Mouse (Mus musculus) erythroid progenitor cell, adult 5-6 weeks (primary cell): Measurements from ENCODE around the gene Dusp3. TPM values are rescaled to one million over a fixed set of nuclear protein-coding genes. Genes with fewer than 3 reads are reported as not detected.

Source experiments
- ATAC-seq: replicated peaks from 2 replicates; pipeline ENCODE4 v1.8.0; 2016; ENCODE audit warnings: moderate number of reproducible peaks, mild to moderate bottlenecking, moderate TSS enrichment, inconsistent platforms; ENCODE audit not compliant: poor library complexity, low FRiP score, severe bottlenecking
- total RNA-seq, 2 experiments: library from RNA; stranded (forward) in 1 of 2; stranded (reverse) in 1 of 2; fragments of 150-400 nt in 1 of 2; fragments of 186-747, 209-891 nt in 1 of 2; gene quantifications; 2 replicates each; pipeline versions ENCODE4 v1.2.3 to v1.2.4; 2015 to 2017; ENCODE audit warnings: low replicate concordance in 2 of 2

Dusp3 gene
- total RNA-seq (2015; ENCODE audit: low replicate concordance) (0.42 and 3.2 TPM in 2 replicates), total RNA-seq (2017; ENCODE audit: low replicate concordance) (1.6 and 2.7 TPM in 2 replicates)

GRCm38 (mm10) chr11:101986913-101987312, at the start of gene Dusp3:
Gene Dusp3 (minus strand): TSS chr11:101987013.
- no peak for ATAC-seq

DNA sequence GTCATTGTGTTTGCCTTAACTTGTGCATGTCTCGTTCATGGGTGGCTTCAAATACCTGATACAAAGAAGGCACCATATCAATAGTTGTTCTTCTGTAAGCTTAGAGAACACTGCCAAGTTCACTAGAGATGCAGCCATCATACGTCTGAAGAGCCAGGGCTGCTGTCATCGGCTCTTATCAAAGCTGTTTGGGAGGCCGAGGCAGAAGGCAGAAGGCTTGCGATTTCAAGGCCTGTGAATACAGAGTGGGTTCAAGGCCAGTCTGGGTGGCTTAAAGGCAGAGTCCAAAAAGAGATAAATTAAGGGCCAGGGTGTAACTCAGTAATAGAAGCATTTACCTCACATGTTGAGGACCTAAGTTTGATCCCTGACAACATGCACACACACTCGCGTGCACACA, 49.5 kb upstream of the Dusp3 start:
- no peak for ATAC-seq

DNA sequence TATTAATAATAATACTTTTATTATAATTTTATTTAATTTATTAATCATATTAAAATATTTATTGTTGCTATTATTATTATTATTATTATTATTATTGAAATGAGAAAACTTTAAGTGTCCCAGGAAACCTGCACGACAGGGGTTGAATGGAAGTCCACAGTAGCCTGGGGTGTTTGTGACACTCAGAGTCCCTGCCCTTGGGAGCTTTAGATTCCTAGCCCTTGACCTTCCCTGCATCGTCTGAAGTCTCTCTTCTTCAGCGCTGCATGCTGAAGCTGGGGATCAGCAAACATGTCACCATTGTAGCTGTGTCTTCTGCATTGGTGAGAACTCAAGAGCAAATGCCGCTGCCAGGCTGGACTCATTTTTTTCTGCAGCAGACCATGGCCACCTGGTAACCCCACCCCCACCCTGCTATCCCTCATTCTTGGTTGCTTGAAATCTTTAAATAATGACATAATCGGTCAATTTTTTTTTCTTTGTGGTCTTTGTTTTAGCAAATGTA, 48.7 kb upstream of the Dusp3 start:
- no peak for ATAC-seq

GRCm38 (mm10) chr11:102034887-102035286, 48.1 kb upstream of the Dusp3 start:
- ATAC-seq: no peak

DNA sequence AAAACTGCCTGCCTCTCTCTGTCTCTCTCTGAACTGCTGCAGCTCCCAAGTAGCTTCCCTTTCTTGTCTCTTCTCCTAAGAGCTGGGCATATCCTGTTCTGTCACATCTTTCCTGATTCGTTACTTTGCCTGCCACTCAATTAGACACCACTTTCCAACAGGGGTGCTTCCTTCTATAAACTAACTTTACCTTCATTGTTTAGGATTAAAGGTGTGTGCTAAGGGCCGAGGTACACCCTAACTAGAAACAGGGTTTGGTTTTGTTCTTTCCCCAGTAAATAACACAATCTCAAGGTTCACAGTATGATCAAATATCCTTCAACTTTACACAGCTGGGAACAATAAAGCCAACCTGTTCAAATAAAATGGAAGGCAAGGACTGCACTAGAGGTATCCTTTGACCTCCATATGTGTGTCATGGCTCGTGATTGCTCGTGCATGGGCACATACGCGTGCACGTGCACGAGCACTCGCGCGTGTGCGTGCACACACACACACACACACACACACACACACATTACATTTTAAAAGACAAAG, 46.3 kb upstream of the Dusp3 start:
- ATAC-seq: no peak

GRCm38 (mm10) chr11:102031149-102031548, 44.3 kb upstream of the Dusp3 start:
- no peak for ATAC-seq

DNA sequence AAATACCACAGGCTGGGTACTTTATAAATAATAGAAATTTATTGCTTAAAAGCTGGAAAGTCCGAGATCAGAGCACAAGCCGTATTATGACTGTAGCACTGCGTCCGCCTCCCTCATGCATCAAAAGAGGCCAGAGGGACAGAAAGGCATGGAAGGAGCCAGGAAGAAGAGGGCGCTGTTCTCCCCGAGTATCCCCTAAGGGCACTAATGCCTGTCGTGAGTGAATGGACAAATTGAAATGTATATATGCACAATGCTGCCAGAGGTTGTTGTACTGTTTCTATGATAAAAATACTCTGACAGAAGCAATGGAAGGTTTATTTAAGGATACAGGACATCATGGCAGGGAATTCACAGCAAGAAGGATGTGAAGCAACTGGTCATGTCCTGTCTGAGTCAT, 43.2 kb upstream of the Dusp3 start:
- no peak for ATAC-seq

- no peak for ATAC-seq
Measured at GRCm38 (mm10) chr11:102029304-102029703, 42.5 kb upstream of the Dusp3 start.

DNA sequence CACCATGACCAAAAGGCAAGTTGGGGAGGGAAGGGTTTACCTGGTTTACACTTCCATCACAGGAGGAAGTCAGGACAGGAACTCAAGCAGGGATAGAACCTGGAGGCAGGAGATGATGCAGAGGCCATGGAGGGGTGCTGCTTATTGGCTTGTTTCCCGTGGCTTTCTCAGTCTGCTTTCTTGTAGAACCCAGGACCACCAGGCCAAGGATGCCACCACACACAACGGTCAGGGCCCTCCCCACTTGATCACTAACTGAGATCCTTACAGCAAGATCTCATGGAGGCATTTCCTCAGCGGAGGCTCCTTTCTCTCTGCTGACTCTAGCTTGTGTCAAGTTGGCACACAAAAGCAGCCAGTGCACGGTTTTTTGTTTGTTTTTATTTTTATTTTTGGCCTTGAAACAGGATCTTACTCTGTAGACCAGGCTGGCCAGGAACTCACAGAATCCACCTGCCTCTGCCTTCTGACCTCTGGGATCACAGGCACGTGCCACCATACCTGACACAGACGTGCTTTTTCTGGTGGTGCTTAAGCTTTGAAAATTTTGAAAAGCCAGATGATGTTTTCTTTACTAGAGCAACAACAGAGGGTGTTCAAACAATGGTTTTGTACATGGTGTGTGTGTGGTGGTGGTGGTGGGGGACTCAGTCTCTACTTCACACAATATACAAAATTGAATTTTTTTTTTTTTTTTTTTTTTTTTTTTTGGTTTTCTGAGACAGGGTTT, 41.4 kb upstream of the Dusp3 start, which contains the start of gene Mpp3:
Gene Mpp3, minus strand, starts transcription at position 375 of the 730 bp plus-strand sequence.
- no peak for ATAC-seq

DNA sequence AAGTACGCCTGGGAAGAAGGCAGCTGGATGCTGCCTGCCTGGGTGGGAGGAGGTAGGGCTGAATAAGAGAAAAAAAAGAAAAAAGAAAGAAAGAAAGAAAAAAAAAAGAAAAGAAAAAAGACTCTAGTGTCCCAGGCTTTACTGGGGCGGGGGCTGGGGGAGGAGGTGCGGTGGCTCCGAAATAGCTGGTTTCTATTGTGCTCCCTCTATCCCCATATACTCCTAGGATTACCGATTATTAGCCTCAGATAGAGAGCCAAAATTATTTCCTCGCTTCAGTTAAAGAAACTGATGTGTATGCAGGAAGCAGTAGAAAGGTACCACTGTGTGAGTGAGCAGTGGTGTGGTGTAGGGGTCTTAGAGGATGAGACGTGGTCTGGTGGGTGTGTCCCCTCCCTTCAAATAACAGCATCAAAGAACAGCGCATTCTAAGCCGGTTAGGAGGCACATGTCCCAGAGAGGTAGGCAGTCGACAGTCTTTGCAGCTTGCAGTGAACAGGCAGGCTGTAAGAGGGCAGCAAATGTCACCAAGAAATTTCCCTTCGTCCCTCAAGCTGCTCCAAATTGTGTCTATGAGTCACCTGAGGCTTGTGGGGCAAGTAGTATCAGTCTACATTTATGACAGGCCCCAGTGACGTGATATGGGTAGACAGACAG, 40.7 kb upstream of the Dusp3 start:
- ATAC-seq: no peak

- no peak for ATAC-seq
Measured at GRCm38 (mm10) chr11:102026694-102027360, 40.0 kb upstream of the Dusp3 start.

- no peak for ATAC-seq
Measured at GRCm38 (mm10) chr11:102025991-102026660, 39.3 kb upstream of the Dusp3 start.

DNA sequence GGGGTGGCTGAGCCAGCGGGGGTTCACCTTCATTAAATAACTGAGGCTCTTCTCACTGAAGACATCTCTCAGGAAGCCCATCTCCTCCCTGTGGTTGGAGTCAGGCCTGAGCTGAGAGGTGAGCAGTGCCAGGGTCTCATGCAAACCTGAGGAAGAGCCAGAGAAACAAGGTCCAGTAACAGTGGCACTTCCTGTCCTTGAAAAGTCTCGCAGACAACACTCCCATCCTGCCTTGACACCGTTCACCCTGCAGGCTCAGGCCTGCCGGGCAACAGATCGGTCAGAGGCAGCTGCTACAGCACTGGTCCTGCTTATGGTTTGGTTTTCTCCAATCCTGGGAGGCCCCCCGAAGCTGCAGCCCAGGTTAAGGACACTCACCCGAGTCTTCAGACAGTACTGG, 38.5 kb upstream of the Dusp3 start:
- ATAC-seq: no peak

- no peak for ATAC-seq
Measured at GRCm38 (mm10) chr11:102024875-102025274, 38.1 kb upstream of the Dusp3 start.

DNA sequence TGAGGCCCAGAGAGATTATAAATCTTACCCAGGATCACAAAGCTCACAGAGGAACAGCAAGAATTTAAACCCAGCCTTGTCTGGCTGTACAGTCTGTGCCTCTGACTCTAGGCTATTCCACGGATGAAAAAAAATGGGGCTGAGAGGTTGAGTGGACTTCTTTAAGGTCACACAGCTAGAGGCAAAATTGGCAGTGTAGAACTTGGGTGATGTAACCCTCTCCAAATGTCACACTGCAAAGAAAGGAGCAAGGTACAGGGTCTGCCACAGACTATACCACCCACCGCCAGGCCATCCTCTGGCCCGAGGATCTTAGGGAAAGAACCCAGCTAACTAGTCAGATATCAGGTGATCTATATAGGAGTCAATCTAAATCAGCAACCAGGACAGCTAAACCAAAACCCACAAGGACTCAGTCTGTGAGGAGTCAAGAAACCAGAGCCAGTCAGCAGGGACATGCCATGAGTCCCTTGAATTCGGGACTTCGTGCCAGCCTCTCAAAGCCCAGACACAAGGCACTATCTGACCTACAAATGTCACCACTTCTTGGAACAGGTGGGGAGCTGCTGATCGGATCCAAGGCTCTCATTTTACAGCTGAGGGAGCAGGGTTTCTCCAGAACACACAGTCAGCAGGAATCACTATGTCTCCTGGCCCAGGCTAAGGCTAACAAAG, 37.4 kb upstream of the Dusp3 start:
- no peak for ATAC-seq

- ATAC-seq: no peak; the same call in 1 of the 2 replicates
Measured at GRCm38 (mm10) chr11:102023406-102023805, 36.6 kb upstream of the Dusp3 start.

GRCm38 (mm10) chr11:102021196-102021595, 34.4 kb upstream of the Dusp3 start:
- ATAC-seq: no peak

DNA sequence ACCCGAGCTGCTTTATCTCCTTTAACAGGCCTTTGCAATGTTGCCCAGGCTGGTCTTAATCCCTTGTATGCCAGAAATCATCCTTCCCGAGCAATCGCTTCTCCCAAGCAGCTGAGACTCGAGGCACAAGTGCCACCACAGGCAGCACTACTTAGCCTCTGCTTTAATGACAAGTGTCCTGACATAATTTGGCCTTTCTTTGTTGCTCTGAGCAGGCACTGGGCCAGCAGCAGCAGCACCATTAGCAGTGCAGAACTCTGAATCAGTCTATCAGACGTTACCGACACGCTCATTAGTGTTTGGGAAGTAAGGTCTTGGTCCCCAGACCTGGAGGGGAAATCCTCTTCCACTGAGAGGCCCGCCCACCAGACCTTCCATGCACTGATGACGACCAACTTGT, 32.9 kb upstream of the Dusp3 start:
- ATAC-seq: no peak

DNA sequence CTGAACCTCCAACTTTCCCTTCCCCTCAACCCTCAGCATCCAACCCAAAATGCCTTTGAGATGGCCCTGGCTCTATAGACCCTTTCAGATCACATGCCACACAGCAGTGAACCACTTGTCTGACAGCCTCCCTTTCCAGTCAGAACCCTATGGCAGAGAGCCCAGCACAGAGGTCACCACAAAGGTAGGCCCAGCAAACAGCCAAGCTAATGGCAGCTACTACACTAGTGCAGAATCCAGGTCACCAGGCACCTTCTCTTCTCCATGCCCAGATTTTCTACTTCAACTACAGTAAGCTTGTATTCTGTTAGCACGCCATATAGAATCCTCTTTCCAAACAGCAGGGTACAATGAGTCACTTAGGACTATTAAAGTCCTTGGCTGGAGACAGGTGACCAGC, 29.3 kb upstream of the Dusp3 start:
- ATAC-seq: no peak
